Mouse (Mus musculus): ENCODE data around the gene Gm20828.
"Not testable (repeated sequence)": the region's sequence is repeated elsewhere in the genome, so short reads cannot be mapped to it uniquely, and the experiment has no call there.

Gm20828 gene

DNA sequence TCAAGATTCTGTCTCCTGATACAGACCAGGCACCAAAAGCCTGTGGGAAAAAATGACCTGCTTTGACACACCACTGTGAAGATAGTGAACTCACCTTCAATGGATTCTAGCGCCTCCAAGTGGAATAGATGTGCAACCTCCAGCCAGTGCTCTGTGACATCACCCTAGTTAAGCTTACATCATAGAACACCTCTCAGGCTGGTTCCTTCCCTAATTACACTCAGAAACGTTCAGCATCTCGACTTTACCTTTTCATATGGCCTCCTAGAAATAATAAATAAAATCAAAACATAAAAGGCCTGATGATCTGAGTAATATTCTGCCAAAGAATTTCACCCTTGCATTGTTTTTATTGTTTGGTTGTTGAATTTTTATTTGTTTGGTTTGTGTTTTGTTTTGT lies at the start of gene Gm20828:
Gm20828 (minus strand) TSS at position 101 of the 400 bp plus-strand sequence.
- not testable (repeated sequence) for DNase-seq (ENCODE audit: low spot score in 2 of 2)

Measured in frontal cortex, postnatal 25 days (tissue).